Mouse (Mus musculus) bone marrow macrophage, adult 2 months (primary cell): Measurements from ENCODE around the gene Cmas. TPM values are rescaled to one million over a fixed set of nuclear protein-coding genes. Genes with fewer than 3 reads are reported as not detected.

ENCODE experiments used
- H3K27ac ChIP-seq: 2 replicates; pipeline ENCODE4 v1.5.1; 2012; ENCODE audit warnings: low read depth, low read length; ENCODE audit not compliant: insufficient read depth
- H3K4me1 ChIP-seq: 2 replicates; pipeline ENCODE4 v1.6.1; 2012; ENCODE audit warnings: low read length; ENCODE audit not compliant: control insufficient read depth, insufficient read depth
- H3K4me3 ChIP-seq: 2 replicates; pipeline ENCODE4 v1.5.1; 2012; ENCODE audit warnings: mild to moderate bottlenecking, low read length, moderate library complexity; ENCODE audit not compliant: insufficient read depth
- CTCF ChIP-seq: IDR thresholded peaks from 2 replicates; pipeline ENCODE4 v1.5.1; 2012; ENCODE audit warnings: low read depth, mild to moderate bottlenecking, low read length, moderate library complexity
- POLR2A ChIP-seq: IDR thresholded peaks from 2 replicates; pipeline ENCODE4 v1.6.1; 2012; ENCODE audit warnings: mild to moderate bottlenecking, low read depth, low read length, borderline replicate concordance
- polyA plus RNA-seq: library from polyadenylated mRNA; stranded (reverse); fragments of >200 nt; gene quantifications from 2 replicates; pipeline ENCODE4 v1.2.4, GENCODE M21; 2012; ENCODE audit not compliant: missing spikeins, insufficient read depth, insufficient read length

Gene Cmas
- polyA plus RNA-seq, 1 experiment = 66.9 TPM

- H3K4me3 ChIP-seq = no peak overlapping the region
- H3K27ac ChIP-seq = no peak overlapping the region
- no peak for TF ChIP-seq POLR2A
- TF ChIP-seq CTCF = no peak
- H3K4me1 ChIP-seq = peaks cover 2% of the 10 kb centered on the region; the same call in 1 of the 2 replicates
These were observed 35.9 kb downstream of the Cmas start for GRCm38 (mm10) chr6:142792241-142792968.

GRCm38 (mm10) chr6:142793468-142793867 is 37.0 kb downstream of the Cmas start:
- Histone ChIP-seq H3K27ac (no peak overlapping the region), H3K4me3 (no peak overlapping the region), H3K4me1 (peaks cover 2% of the 10 kb centered on the region; the same call in 1 of the 2 replicates)
- TF ChIP-seq POLR2A (no peak), CTCF (no peak)

GRCm38 (mm10) chr6:142795087-142795486 is 38.6 kb downstream of the Cmas start:
- H3K4me3 ChIP-seq = no peak overlapping the region

GRCm38 (mm10) chr6:142795655-142796441 is 39.4 kb downstream of the Cmas start:
- H3K4me1 ChIP-seq = peaks cover 2% of the 10 kb centered on the region
- TF ChIP-seq CTCF (no peak), POLR2A (no peak)
- H3K4me3 ChIP-seq = no peak overlapping the region
- H3K27ac ChIP-seq = no peak overlapping the region

More at GRCm38 (mm10) chr6:142795087-142795486, 38.6 kb downstream of the Cmas start:
- Histone ChIP-seq H3K4me1 (peaks cover 2% of the 10 kb centered on the region), H3K27ac (no peak overlapping the region)
- TF ChIP-seq CTCF = no peak
- no peak for TF ChIP-seq POLR2A

GRCm38 (mm10) chr6:142797996-142798395 is 41.5 kb downstream of the Cmas start:
- Histone ChIP-seq H3K4me3 (no peak overlapping the region), H3K27ac (no peak overlapping the region), H3K4me1 (no peaks in the 10 kb centered on the region; the same call in 1 of the 2 replicates)
- TF ChIP-seq POLR2A (no peak), CTCF (no peak)

- Histone ChIP-seq H3K4me3 (no peak overlapping the region), H3K27ac (no peak overlapping the region), H3K4me1 (no peaks in the 10 kb centered on the region; the same call in 1 of the 2 replicates)
- TF ChIP-seq CTCF (no peak), POLR2A (no peak)
These were observed 42.4 kb downstream of the Cmas start for GRCm38 (mm10) chr6:142798837-142799236.

- H3K4me3 ChIP-seq = no peak overlapping the region
- no peaks in the 10 kb centered on the region; the same call in 1 of the 2 replicates for H3K4me1 ChIP-seq
- H3K27ac ChIP-seq = no peak overlapping the region
- TF ChIP-seq POLR2A = no peak
- no peak for TF ChIP-seq CTCF
These were observed 43.4 kb downstream of the Cmas start for GRCm38 (mm10) chr6:142799704-142800374.

GRCm38 (mm10) chr6:142801687-142802086 is 45.2 kb downstream of the Cmas start:
- no peak for TF ChIP-seq CTCF
- no peak for TF ChIP-seq POLR2A
- no peak overlapping the region for H3K4me3 ChIP-seq
- H3K4me1 ChIP-seq = peaks cover 10% of the 10 kb centered on the region
- H3K27ac ChIP-seq = no peak overlapping the region

- TF ChIP-seq POLR2A (no peak), CTCF (no peak)
- H3K4me1 ChIP-seq = peaks cover 15% of the 10 kb centered on the region
- no peak overlapping the region for H3K27ac ChIP-seq
- no peak overlapping the region for H3K4me3 ChIP-seq
These were observed 46.4 kb downstream of the Cmas start for GRCm38 (mm10) chr6:142802617-142803525.

- TF ChIP-seq CTCF (no peak), POLR2A (no peak)
These were observed 47.9 kb downstream of the Cmas start, which contains the start of gene Sult6b2 for GRCm38 (mm10) chr6:142804402-142804801. TSS of gene Sult6b2 (minus strand) at chr6:142804502.

More at GRCm38 (mm10) chr6:142804402-142804801, 47.9 kb downstream of the Cmas start, which contains the start of gene Sult6b2:
- Histone ChIP-seq H3K27ac (no peak within 1 kb of the TSS), H3K4me3 (no peak within 1 kb of the TSS), H3K4me1 (peaks cover 15% of the 10 kb centered on the region)
